Mouse (Mus musculus): ENCODE measurements around the gene F2rl3.

The F2rl3 gene

GRCm38 (mm10) chr8:72761322-72762051 is at the start of gene F2rl3:
Gene F2rl3 (plus strand): TSS chr8:72761880.
- DNase-seq (ENCODE audit: low spot score in 2 of 2): no peak

DNA sequence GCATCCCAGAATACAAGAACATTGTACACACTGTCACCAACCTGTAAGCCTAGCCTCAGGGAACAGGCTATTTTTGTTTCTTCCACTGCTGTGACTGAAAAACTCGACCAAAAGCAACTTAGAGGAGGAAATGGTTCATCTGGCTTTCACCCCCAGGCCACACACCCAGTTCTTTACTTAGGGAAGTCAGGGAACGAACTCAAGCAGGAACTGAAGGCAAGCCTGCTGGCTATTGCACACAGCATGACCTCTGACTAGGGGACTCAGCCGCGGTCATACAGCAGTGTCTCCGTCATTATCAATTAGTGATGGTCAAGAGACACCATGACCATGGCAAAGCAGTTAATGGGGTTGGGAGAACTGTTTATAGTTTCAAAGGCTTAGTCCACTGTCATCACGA is 49.1 kb upstream of the F2rl3 start:
- DNase-seq (ENCODE audit: low spot score in 2 of 2): no peak

DNA sequence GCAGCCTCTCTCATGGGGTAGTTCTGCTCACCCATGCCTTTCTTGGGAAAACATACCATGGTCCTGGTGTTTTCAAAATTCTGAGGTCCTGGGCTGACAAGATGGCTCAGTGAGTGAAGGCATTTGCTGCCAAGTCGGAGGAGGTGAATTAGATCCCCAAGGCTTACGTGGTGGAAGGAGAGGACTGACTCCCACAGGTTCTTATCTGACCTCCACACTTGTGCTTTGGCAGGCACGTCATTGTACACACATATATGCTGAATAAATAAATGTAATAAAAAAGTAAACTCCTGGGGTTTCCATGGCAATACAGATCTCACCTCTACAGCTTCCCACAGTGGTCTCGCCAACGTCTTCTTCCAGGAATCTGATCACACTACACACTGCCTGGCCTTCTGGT is 45.1 kb upstream of the F2rl3 start:
- no peak for DNase-seq (ENCODE audit: low spot score in 2 of 2)

DNA sequence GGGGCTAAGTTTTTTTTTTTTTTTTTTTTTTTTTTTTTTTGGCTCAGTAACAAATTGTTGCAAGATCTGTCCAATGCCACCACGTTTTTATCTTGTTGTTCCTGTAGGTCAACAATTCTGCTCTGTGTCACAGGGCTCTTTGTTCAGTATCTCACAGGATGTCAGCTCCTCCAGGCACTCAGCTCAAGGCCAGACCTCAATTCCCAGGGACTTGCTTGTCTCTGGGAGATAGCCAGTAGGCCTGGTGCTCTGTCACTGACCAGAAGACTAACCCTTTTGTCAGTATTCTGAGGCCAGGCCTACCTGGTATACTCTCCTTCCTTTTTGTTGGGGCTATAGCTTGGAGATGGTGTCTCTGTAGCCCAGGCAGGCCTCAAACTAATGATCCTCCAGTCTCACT is 41.1 kb upstream of the F2rl3 start:
- DNase-seq (ENCODE audit: low spot score in 2 of 2): no peak

GRCm38 (mm10) chr8:72722769-72723650 is 38.7 kb upstream of the F2rl3 start, which contains the start of gene Sin3b:
Gene Sin3b (plus strand): TSS chr8:72723285.
- peak; percentile 95 to 96 for DNase-seq (ENCODE audit: low spot score in 2 of 2)

DNA sequence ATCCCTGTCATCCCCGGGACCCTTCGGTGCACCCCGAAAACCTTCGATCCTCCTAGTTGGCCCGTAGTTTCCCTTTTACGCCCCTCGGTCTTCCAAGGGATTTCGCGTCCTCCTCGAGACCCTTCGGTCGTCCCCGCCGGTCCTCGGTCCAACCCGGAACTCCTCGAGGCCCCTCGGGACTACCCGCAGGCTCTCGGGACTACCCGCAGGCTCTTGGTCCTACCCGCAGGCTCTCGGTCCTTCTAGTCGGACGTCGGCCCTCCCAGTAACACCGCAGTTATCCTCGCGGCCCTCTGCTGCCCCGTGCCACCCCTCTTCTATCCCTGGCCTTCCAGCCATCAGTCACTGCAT is 38.1 kb upstream of the F2rl3 start:
- DNase-seq (ENCODE audit: low spot score in 2 of 2): no peak

DNA sequence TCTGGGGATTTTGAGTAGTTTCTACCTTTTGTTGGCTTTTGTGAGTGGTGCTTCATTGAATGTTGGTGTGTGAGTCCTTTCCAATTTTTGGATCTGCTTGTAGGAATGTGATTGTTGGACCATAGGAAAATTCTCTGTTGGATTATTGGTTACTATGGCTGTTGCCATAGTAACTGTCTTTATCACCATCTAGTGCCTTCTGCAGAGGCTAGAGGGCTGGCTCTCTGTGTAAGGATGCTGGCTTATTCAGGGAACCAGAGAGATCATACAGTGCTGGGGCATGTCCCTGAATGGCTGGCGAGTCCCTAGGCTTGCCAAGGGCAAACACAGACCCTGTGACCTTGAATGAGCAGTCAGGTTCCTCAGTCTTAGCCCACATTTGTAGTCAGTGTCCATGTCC is 33.0 kb upstream of the F2rl3 start:
- DNase-seq (ENCODE audit: low spot score in 2 of 2): no peak

DNA sequence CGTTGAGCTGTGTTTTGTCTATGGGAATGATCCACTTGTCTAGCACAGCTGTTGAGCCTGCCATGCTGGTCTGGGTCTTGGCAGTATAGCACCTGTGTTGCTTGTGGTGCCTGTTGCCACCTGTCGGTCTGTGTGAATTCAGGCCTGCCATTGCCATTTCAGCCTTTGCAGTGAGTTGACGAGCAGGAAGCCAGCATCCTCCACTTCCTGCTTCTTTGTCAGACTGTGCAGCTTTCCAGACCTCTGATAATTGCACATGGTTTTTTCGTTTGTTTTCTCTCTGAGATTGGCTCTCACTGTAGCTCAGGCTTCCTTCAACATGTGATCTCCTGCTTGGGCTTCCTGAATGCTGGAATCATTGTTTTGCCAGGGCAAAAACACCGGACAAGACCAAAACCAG is 26.7 kb upstream of the F2rl3 start:
- DNase-seq (ENCODE audit: low spot score in 2 of 2): no peak

DNA sequence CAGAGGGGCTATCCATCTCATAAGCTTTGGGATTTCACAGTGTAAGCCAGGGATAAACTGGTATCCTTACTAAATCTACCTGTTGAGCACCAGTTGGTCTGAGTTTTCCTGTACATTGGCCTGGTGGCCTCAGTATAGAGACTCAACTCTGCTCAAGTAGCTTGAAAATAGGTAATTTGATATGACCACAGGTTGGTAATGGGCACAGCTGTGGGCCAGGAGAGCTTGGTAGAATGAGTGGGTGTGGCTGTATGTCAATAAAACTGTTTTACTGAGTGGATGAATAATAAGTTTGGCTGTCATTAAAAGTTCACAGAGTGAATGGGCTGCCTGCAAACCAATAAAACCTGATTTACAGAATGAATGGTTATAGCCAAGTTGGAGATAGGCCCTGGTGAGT is 24.8 kb upstream of the F2rl3 start:
- DNase-seq (ENCODE audit: low spot score in 2 of 2): no peak

DNA sequence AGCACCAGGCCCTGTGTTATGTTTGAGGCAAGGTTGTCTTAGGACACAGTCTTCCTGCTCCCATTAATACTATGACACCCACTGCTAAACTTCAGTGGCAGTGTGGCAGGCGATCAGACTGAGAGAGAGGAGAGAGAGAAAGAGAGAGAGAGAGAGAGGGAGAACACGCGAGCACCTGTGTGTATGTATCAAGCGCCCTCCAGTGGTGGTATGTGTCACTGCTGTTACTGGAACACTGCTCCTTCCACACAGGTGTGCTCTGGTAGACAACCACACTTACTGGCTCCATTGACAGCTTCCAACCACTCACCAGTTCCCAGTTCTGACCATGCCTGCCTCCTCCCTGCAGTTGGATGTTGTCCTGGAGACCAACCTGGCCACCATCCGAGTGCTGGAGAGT is 15.6 kb upstream of the F2rl3 start:
- DNase-seq (ENCODE audit: low spot score in 2 of 2): peak in 1 of 2 experiments; percentile 48

DNA sequence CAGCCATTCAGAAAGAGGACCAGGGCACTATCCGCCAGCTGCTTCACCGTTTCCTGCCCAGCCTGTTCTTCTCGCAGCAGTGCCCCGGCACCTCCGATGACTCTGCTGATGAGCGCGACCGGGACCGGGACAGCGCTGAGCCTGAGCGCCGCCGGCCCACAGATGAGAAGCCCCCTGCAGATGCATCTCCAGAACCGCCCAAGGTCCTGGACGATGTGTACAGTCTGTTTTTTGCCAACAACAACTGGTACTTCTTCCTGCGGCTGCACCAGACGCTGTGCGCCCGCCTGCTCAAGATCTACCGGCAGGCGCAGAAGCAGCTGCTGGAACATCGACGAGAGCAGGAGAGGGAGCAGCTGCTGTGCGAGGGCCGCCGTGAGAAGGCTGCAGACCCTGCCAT is 11.8 kb upstream of the F2rl3 start:
- DNase-seq (ENCODE audit: low spot score in 2 of 2): no peak

GRCm38 (mm10) chr8:72750266-72750665 is 11.4 kb upstream of the F2rl3 start:
- DNase-seq (ENCODE audit: low spot score in 2 of 2): no peak

GRCm38 (mm10) chr8:72751126-72751525 is 10.6 kb upstream of the F2rl3 start:
- no peak for DNase-seq (ENCODE audit: low spot score in 2 of 2)

DNA sequence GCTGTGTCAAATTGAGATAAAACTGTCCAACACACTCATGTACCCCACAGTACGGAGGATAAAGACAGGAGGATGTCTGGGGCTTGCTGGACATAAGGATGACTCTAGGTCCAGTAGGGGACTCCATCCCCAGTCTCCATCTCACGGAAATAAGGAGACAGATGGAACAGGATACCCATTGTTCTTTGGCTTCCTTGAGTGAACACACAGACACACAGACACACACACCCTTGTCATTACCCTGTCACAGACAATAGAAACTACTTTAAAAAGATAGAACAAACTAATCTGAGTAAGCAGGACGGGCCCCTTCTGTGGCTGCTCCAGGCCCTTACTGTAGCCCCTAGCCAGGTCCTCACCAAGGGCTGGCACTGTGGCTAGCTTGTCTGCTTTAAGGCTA is 9.4 kb upstream of the F2rl3 start:
- no peak for DNase-seq (ENCODE audit: low spot score in 2 of 2)

- no peak for DNase-seq (ENCODE audit: low spot score in 2 of 2)
Observed at GRCm38 (mm10) chr8:72753165-72753564, 8.5 kb upstream of the F2rl3 start.

DNA sequence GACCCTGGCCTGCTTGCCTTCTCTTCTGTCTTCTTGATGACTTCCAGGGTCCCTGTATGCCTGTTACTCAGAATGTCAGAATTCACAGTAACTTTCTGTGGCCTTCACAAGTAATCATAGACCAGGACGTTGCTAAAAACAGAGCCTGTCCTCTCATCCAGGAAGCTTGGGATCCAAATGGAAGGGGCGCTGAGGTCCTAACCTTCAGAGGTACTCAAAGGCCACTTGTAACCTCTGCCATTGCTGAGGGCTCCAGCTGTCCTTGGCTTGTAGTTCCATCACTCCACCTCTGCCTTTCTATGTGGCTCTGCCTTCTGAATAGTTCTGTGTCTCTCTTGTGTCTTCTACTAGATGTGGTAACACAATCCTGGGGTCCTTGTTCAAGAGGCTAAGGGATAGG is 7.9 kb upstream of the F2rl3 start:
- DNase-seq (ENCODE audit: low spot score in 2 of 2): no peak

GRCm38 (mm10) chr8:72756031-72756430 is 5.6 kb upstream of the F2rl3 start:
- no peak for DNase-seq (ENCODE audit: low spot score in 2 of 2)

DNA sequence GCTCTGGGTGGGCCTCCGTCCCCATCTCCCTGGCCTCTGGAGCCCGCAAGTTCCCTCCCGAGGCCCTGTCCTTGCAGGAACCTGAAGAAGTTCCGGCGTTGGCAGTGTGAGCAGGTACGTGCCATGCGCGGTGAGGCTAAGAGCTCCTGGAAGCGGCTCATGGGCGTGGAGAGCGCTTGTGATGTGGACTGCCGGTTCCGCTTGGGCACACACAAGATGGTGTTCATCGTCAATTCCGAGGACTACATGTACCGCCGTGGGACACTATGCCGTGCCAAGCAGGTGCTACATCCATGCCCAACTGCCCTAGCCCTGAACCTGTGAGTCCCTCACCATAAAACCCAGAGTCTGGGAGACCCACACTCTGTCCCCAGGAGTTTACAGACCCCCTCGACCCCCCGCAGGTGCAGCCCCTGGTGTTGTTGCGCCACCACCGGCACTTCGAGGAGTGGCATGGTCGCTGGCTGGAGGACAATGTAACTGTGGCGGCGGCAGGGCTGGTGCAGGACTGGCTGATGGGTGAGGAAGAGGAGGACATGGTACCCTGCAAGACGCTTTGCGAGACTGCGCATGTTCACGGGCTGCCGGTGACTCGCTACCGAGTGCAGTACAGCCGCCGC is 4.8 kb upstream of the F2rl3 start:
- no peak for DNase-seq (ENCODE audit: low spot score in 2 of 2)

- peak in 1 of 2 experiments; percentile 0 for DNase-seq (ENCODE audit: low spot score in 2 of 2)
Observed at GRCm38 (mm10) chr8:72757426-72758195, 4.1 kb upstream of the F2rl3 start.

DNA sequence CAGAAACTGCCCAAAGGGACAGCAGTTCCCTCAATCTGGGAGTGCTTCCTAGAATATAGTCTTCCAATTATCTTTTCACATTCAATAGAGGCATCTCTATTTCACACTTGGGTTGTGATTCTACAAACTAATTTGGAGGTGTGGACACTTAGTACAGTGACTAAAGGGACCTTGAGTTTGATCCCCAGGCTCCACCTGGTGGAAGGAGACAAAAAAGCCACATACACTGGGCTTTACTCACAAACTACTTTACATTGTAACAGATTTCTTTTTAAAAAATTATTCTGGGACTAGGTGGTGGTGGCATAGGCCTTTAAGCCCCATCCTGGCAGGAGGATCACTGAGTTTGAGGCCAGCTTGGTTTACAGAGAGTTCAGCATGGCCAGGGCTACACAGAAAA is 3.4 kb upstream of the F2rl3 start:
- no peak for DNase-seq (ENCODE audit: low spot score in 2 of 2)

DNA sequence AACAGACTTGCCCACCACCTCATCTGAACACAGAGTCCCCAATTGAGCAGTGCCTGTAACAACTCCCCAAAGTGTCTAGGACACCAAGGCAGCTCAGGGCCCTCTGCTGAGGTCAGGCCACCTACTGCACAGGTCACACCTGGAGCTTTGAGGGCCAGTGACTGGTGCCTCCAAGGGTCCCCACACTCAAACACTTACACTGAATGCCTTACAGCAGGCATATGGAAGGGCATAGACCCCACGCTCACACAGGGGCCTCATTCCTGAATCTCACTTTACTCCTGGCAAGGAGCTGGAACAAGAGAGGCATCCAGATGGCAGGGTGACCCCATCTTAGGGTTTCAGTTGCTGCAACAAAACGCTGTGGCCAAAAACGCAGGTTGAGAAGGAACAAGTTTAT is 1.5 kb upstream of the F2rl3 start:
- DNase-seq (ENCODE audit: low spot score in 2 of 2): no peak

DNA sequence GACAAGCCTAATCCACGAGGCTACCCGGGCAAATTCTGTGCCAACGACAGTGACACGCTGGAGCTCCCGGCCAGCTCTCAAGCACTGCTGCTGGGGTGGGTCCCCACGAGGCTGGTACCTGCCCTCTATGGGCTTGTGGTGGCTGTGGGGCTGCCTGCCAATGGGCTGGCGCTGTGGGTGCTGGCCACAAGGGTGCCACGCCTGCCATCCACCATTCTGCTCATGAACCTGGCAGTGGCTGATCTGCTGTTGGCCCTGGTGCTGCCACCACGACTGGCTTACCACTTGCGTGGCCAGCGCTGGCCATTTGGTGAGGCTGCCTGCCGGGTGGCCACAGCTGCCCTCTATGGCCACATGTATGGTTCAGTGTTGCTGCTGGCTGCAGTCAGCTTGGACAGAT is 626 bp downstream of the F2rl3 start:
- no peak for DNase-seq (ENCODE audit: low spot score in 2 of 2)
